Mouse (Mus musculus): ENCODE data around the gene Cdk4. TPM values are rescaled to one million over a fixed set of nuclear protein-coding genes. Genes with fewer than 3 reads are reported as not detected.

Gene Cdk4
- polyA plus RNA-seq, 1 experiment from 2014 or later = 209 TPM

- TF ChIP-seq CTCF (IDR thresholded peaks at IDR 0.05; ENCODE audit: low read depth) = no peak
- peaks cover 7% of the 10 kb centered on the region for H3K4me1 ChIP-seq (ENCODE audit: insufficient read depth)
- WGBS (ENCODE audit: insufficient replicate concordance) = 47% methylated on average over 16 of the region's 16 CpGs
- no peak overlapping the region; the same call in 1 of the 2 replicates for H3K9ac ChIP-seq (replicated peaks)
- H3K27ac ChIP-seq (ENCODE audit: low read depth) = 0 out of 2 replicates have a peak overlapping the region, but pooled peaks have one; percentile 6
- peak overlapping the region; percentile 46 for H3K4me2 ChIP-seq (ENCODE audit: low read depth, low read length)
- H3K36me3 ChIP-seq (replicated peaks; ENCODE audit: insufficient read depth, low read length) = peaks cover 21% of the 10 kb centered on the region
- H3K4me3 ChIP-seq (ENCODE audit: low read depth, low read length) = no peak overlapping the region
- ATAC-seq = peak; percentile 39
- no peaks in the 10 kb centered on the region for H3K9me3 ChIP-seq (ENCODE audit: low read length)
- no peaks in the 10 kb centered on the region for H3K27me3 ChIP-seq (ENCODE audit: insufficient read depth, low read length)
- no peak for DNase-seq
Measured at GRCm38 (mm10) chr10:127107563-127108261, 44.4 kb downstream of the Cdk4 start.

- 30% methylated on average over 3 of the region's 3 CpGs for WGBS (ENCODE audit: insufficient replicate concordance)
- no peak overlapping the region for H3K4me2 ChIP-seq (ENCODE audit: low read depth, low read length)
- ATAC-seq (peak; percentile 11; the same call in 1 of the 2 replicates), DNase-seq (no peak)
- H3K9me3 ChIP-seq (ENCODE audit: low read length) = no peaks in the 10 kb centered on the region
- H3K36me3 ChIP-seq (replicated peaks; ENCODE audit: insufficient read depth, low read length) = peaks cover 24% of the 10 kb centered on the region
- no peak overlapping the region for H3K4me3 ChIP-seq (ENCODE audit: low read depth, low read length)
- TF ChIP-seq EP300 (IDR thresholded peaks at IDR 0.05; ENCODE audit: low read depth) (no peak), CTCF (IDR thresholded peaks at IDR 0.05; ENCODE audit: low read depth) (no peak)
- H3K27ac ChIP-seq (ENCODE audit: low read depth) = 0 out of 2 replicates have a peak overlapping the region, but pooled peaks have one; percentile 6
- H3K9ac ChIP-seq (replicated peaks) = no peak overlapping the region
- H3K4me1 ChIP-seq (ENCODE audit: insufficient read depth) = peaks cover 7% of the 10 kb centered on the region
- no peaks in the 10 kb centered on the region for H3K27me3 ChIP-seq (ENCODE audit: insufficient read depth, low read length)
Measured at GRCm38 (mm10) chr10:127108262-127108583, 44.9 kb downstream of the Cdk4 start.

GRCm38 (mm10) chr10:127111001-127111887 is 47.9 kb downstream of the Cdk4 start:
- H3K4me1 ChIP-seq (ENCODE audit: insufficient read depth) = peaks cover 3% of the 10 kb centered on the region; the same call in 1 of the 2 replicates
- TF ChIP-seq EP300 (IDR thresholded peaks at IDR 0.05; ENCODE audit: low read depth) (no peak), CTCF (IDR thresholded peaks at IDR 0.05; ENCODE audit: low read depth) (peak; percentile 33; the same call in 1 of the 2 replicates)
- no peak overlapping the region for H3K4me2 ChIP-seq (ENCODE audit: low read depth, low read length)
- no peak overlapping the region for H3K27ac ChIP-seq (ENCODE audit: low read depth)
- 70% methylated on average over 15 of the region's 15 CpGs for WGBS (ENCODE audit: insufficient replicate concordance)
- peaks cover 28% of the 10 kb centered on the region for H3K36me3 ChIP-seq (replicated peaks; ENCODE audit: insufficient read depth, low read length)
- no peak overlapping the region for H3K4me3 ChIP-seq (ENCODE audit: low read depth, low read length)
- no peak overlapping the region for H3K9ac ChIP-seq (replicated peaks)
- ATAC-seq (no peak), DNase-seq (no peak)
- no peaks in the 10 kb centered on the region for H3K9me3 ChIP-seq (ENCODE audit: low read length)
- no peaks in the 10 kb centered on the region for H3K27me3 ChIP-seq (ENCODE audit: insufficient read depth, low read length)

- H3K36me3 ChIP-seq (replicated peaks; ENCODE audit: insufficient read depth, low read length) = peaks cover 35% of the 10 kb centered on the region
- H3K9me3 ChIP-seq (ENCODE audit: low read length) = no peaks in the 10 kb centered on the region
- no peak overlapping the region for H3K9ac ChIP-seq (replicated peaks)
- DNase-seq = no peak
- ATAC-seq = no peak
- no peak overlapping the region for H3K4me2 ChIP-seq (ENCODE audit: low read depth, low read length)
- no peaks in the 10 kb centered on the region for H3K27me3 ChIP-seq (ENCODE audit: insufficient read depth, low read length)
- H3K27ac ChIP-seq (ENCODE audit: low read depth) = no peak overlapping the region
- no peak for TF ChIP-seq EP300 (IDR thresholded peaks at IDR 0.05; ENCODE audit: low read depth)
- no peak for TF ChIP-seq CTCF (IDR thresholded peaks at IDR 0.05; ENCODE audit: low read depth)
- no peaks in the 10 kb centered on the region for H3K4me1 ChIP-seq (ENCODE audit: insufficient read depth)
- no peak overlapping the region for H3K4me3 ChIP-seq (ENCODE audit: low read depth, low read length)
- whole genome bisulfite sequencing (ENCODE audit: insufficient replicate concordance) = 69% methylated on average over 11 of the region's 11 CpGs
Measured at GRCm38 (mm10) chr10:127114408-127114807, 51.1 kb downstream of the Cdk4 start.

- H3K27ac ChIP-seq (ENCODE audit: low read depth) = no peak overlapping the region
- peaks cover 3% of the 10 kb centered on the region for H3K4me1 ChIP-seq (ENCODE audit: insufficient read depth)
- WGBS (ENCODE audit: insufficient replicate concordance) = 60% methylated on average over 2 of the region's 2 CpGs
- no peaks in the 10 kb centered on the region for H3K9me3 ChIP-seq (ENCODE audit: low read length)
- no peaks in the 10 kb centered on the region for H3K27me3 ChIP-seq (ENCODE audit: insufficient read depth, low read length)
- DNase-seq (no peak), ATAC-seq (no peak)
- H3K9ac ChIP-seq (replicated peaks) = no peak overlapping the region
- H3K4me3 ChIP-seq (ENCODE audit: low read depth, low read length) = no peak overlapping the region
- H3K36me3 ChIP-seq (replicated peaks; ENCODE audit: insufficient read depth, low read length) = peaks cover 37% of the 10 kb centered on the region
- H3K4me2 ChIP-seq (ENCODE audit: low read depth, low read length) = no peak overlapping the region
- TF ChIP-seq EP300 (IDR thresholded peaks at IDR 0.05; ENCODE audit: low read depth) (no peak), CTCF (IDR thresholded peaks at IDR 0.05; ENCODE audit: low read depth) (peak; percentile 41)
Measured at GRCm38 (mm10) chr10:127115068-127115467, 51.7 kb downstream of the Cdk4 start.

Other genes starting within 250 kb of the Cdk4 start
- gene Atp23, start 162.2 kb upstream of the Cdk4 start, polyA plus RNA-seq (2015; fragmentation: Nextera tagmentation; extraction: Ambion mirVana) = 5.8 and 7.1 TPM in 2 replicates
- gene Ctdsp2, start 84.8 kb upstream of the Cdk4 start, polyA plus RNA-seq (2015; fragmentation: Nextera tagmentation; extraction: Ambion mirVana) = 10.7 and 11.4 TPM in 2 replicates
- 0.04 TPM in 1 of 2 replicates, not detected in the other for gene Avil, start 62.8 kb upstream of the Cdk4 start, polyA plus RNA-seq (2015; fragmentation: Nextera tagmentation; extraction: Ambion mirVana)
- gene Tsfm, start 32.7 kb upstream of the Cdk4 start, polyA plus RNA-seq (2015; fragmentation: Nextera tagmentation; extraction: Ambion mirVana) = 37.7 and 38.4 TPM in 2 replicates
- gene Mettl1, start 22.1 kb upstream of the Cdk4 start, polyA plus RNA-seq (2015; fragmentation: Nextera tagmentation; extraction: Ambion mirVana) = 14.9 and 15.0 TPM in 2 replicates
- 0.05 and 0.07 TPM in 2 replicates for gene Eef1akmt3, start 22.0 kb upstream of the Cdk4 start, polyA plus RNA-seq (2015; fragmentation: Nextera tagmentation; extraction: Ambion mirVana)
- not detected in 2 replicates for gene Cyp27b1, start 15.3 kb upstream of the Cdk4 start, polyA plus RNA-seq (2015; fragmentation: Nextera tagmentation; extraction: Ambion mirVana)
- 0.04 and 0.06 TPM in 2 replicates for gene March9, start 3.4 kb upstream of the Cdk4 start, polyA plus RNA-seq (2015; fragmentation: Nextera tagmentation; extraction: Ambion mirVana)
- gene Tspan31, start 6.7 kb downstream of the Cdk4 start, polyA plus RNA-seq (2015; fragmentation: Nextera tagmentation; extraction: Ambion mirVana) = 224 and 230 TPM in 2 replicates
- gene Agap2, start 11.8 kb downstream of the Cdk4 start, polyA plus RNA-seq (2015; fragmentation: Nextera tagmentation; extraction: Ambion mirVana) = 0.33 and 0.88 TPM in 2 replicates
- gene Os9, start 57.6 kb downstream of the Cdk4 start, polyA plus RNA-seq (2015; fragmentation: Nextera tagmentation; extraction: Ambion mirVana) = 78.8 and 81.4 TPM in 2 replicates
- 27.2 and 32.2 TPM in 2 replicates for gene B4galnt1, start 101.7 kb downstream of the Cdk4 start, polyA plus RNA-seq (2015; fragmentation: Nextera tagmentation; extraction: Ambion mirVana)
- gene Slc26a10, start 117.1 kb downstream of the Cdk4 start, polyA plus RNA-seq (2015; fragmentation: Nextera tagmentation; extraction: Ambion mirVana) = 2.0 TPM in 2 replicates
- gene Arhgef25, start 126.5 kb downstream of the Cdk4 start, polyA plus RNA-seq (2015; fragmentation: Nextera tagmentation; extraction: Ambion mirVana) = 1.9 and 2.6 TPM in 2 replicates
- 8.8 and 8.9 TPM in 2 replicates for gene Dtx3, start 132.2 kb downstream of the Cdk4 start, polyA plus RNA-seq (2015; fragmentation: Nextera tagmentation; extraction: Ambion mirVana)
- gene Pip4k2c, start 148.1 kb downstream of the Cdk4 start, polyA plus RNA-seq (2015; fragmentation: Nextera tagmentation; extraction: Ambion mirVana) = 14.7 and 17.7 TPM in 2 replicates
- gene Kif5a, start 199.8 kb downstream of the Cdk4 start, polyA plus RNA-seq (2015; fragmentation: Nextera tagmentation; extraction: Ambion mirVana) = 0.06 TPM in 2 replicates
- gene Dctn2, start 202.8 kb downstream of the Cdk4 start, polyA plus RNA-seq (2015; fragmentation: Nextera tagmentation; extraction: Ambion mirVana) = 65.3 and 67.4 TPM in 2 replicates
- 5.3 and 5.7 TPM in 2 replicates for gene Mbd6, start 225.5 kb downstream of the Cdk4 start, polyA plus RNA-seq (2015; fragmentation: Nextera tagmentation; extraction: Ambion mirVana)
- 51.3 and 62.3 TPM in 2 replicates for gene Mars, start 248.3 kb downstream of the Cdk4 start, polyA plus RNA-seq (2015; fragmentation: Nextera tagmentation; extraction: Ambion mirVana)

Measured in liver, postnatal 0 days (tissue).